Mouse (Mus musculus): ENCODE measurements around the gene Eif3i. TPM values are rescaled to one million over a fixed set of nuclear protein-coding genes. Genes with fewer than 3 reads are reported as not detected.

Gene Eif3i
- total and polyA plus RNA-seq, 2 experiments from 2014 or later: 213 to 282 TPM

- DNase-seq (ENCODE audit: low spot score): no peak
- Histone ChIP-seq H3K27ac (ENCODE audit: low read depth, low read length) (no peak overlapping the region), H3K4me3 (ENCODE audit: low read depth, low read length) (no peak overlapping the region), H3K9me3 (ENCODE audit: low read length) (no peaks in the 10 kb centered on the region), H3K9ac (replicated peaks; ENCODE audit: low read length, poor library complexity, severe bottlenecking) (no peak overlapping the region), H3K4me2 (ENCODE audit: low read depth, low read length, poor library complexity, severe bottlenecking) (no peak overlapping the region), H3K4me1 (ENCODE audit: insufficient read depth, low read length) (peaks cover 16% of the 10 kb centered on the region), H3K27me3 (ENCODE audit: insufficient read depth, low read length) (no peaks in the 10 kb centered on the region), H3K36me3 (ENCODE audit: insufficient read depth, low read length) (peaks cover 3% of the 10 kb centered on the region; the same call in 1 of the 2 replicates)
- no peak; the same call in 1 of the 2 replicates for TF ChIP-seq CTCF (IDR thresholded peaks at IDR 0.05)
- no peak for ATAC-seq (ENCODE audit: low FRiP score)
- 95% methylated on average over 7 of the region's 7 CpGs for WGBS
These were observed 16.7 kb upstream of the Eif3i start for GRCm38 (mm10) chr4:129617121-129617641.

GRCm38 (mm10) chr4:129616631-129617030 is 16.2 kb upstream of the Eif3i start:
- Histone ChIP-seq H3K4me2 (ENCODE audit: low read depth, low read length, poor library complexity, severe bottlenecking) (no peak overlapping the region), H3K4me3 (ENCODE audit: low read depth, low read length) (no peak overlapping the region), H3K27me3 (ENCODE audit: insufficient read depth, low read length) (no peaks in the 10 kb centered on the region), H3K36me3 (ENCODE audit: insufficient read depth, low read length) (peaks cover 3% of the 10 kb centered on the region; the same call in 1 of the 2 replicates), H3K9ac (replicated peaks; ENCODE audit: low read length, poor library complexity, severe bottlenecking) (no peak overlapping the region), H3K9me3 (ENCODE audit: low read length) (no peaks in the 10 kb centered on the region), H3K4me1 (ENCODE audit: insufficient read depth, low read length) (peaks cover 11% of the 10 kb centered on the region; the same call in 1 of the 2 replicates), H3K27ac (ENCODE audit: low read depth, low read length) (no peak overlapping the region)
- TF ChIP-seq CTCF (IDR thresholded peaks at IDR 0.05): no peak
- ATAC-seq (ENCODE audit: low FRiP score) (no peak), DNase-seq (ENCODE audit: low spot score) (no peak)
- 95% methylated on average over 3 of the region's 3 CpGs for WGBS

- H3K9me3 ChIP-seq (ENCODE audit: low read length): no peaks in the 10 kb centered on the region
- ATAC-seq (ENCODE audit: low FRiP score) (no peak), DNase-seq (ENCODE audit: low spot score) (no peak)
- no peaks in the 10 kb centered on the region for H3K27me3 ChIP-seq (ENCODE audit: insufficient read depth, low read length)
- H3K36me3 ChIP-seq (ENCODE audit: insufficient read depth, low read length): peaks cover 3% of the 10 kb centered on the region; the same call in 1 of the 2 replicates
- no peak overlapping the region for H3K4me2 ChIP-seq (ENCODE audit: low read depth, low read length, poor library complexity, severe bottlenecking)
- peaks cover 5% of the 10 kb centered on the region; the same call in 1 of the 2 replicates for H3K4me1 ChIP-seq (ENCODE audit: insufficient read depth, low read length)
- no peak overlapping the region for H3K9ac ChIP-seq (replicated peaks; ENCODE audit: low read length, poor library complexity, severe bottlenecking)
- WGBS: 88% methylated on average over 9 of the region's 9 CpGs
- no peak overlapping the region for H3K27ac ChIP-seq (ENCODE audit: low read depth, low read length)
- no peak for TF ChIP-seq CTCF (IDR thresholded peaks at IDR 0.05)
- H3K4me3 ChIP-seq (ENCODE audit: low read depth, low read length): no peak overlapping the region
These were observed 15.4 kb upstream of the Eif3i start for GRCm38 (mm10) chr4:129615801-129616290.

- WGBS: 67% methylated on average over 6 of the region's 6 CpGs
- no peak within 1 kb of the TSS for H3K4me3 ChIP-seq (ENCODE audit: low read depth, low read length)
- H3K27me3 ChIP-seq (ENCODE audit: insufficient read depth, low read length): no peaks in the 10 kb centered on the region
- peaks cover 5% of the 10 kb centered on the region; the same call in 1 of the 2 replicates for H3K4me1 ChIP-seq (ENCODE audit: insufficient read depth, low read length)
- no peaks in the 10 kb centered on the region for H3K9me3 ChIP-seq (ENCODE audit: low read length)
- no peak for TF ChIP-seq CTCF (IDR thresholded peaks at IDR 0.05)
- 0 out of 2 replicates have a peak, but pooled peaks cover 3% of the 10 kb centered on the region for H3K36me3 ChIP-seq (ENCODE audit: insufficient read depth, low read length)
- DNase-seq (ENCODE audit: low spot score) (no peak), ATAC-seq (ENCODE audit: low FRiP score) (no peak)
- no peak within 1 kb of the TSS for H3K27ac ChIP-seq (ENCODE audit: low read depth, low read length)
- 0 out of 2 replicates have a peak within 1 kb of the TSS, but pooled peaks have one; percentile 29 for H3K9ac ChIP-seq (replicated peaks; ENCODE audit: low read length, poor library complexity, severe bottlenecking)
- no peak within 1 kb of the TSS for H3K4me2 ChIP-seq (ENCODE audit: low read depth, low read length, poor library complexity, severe bottlenecking)
These were observed 13.6 kb upstream of the Eif3i start, which contains the start of gene Dcdc2b for GRCm38 (mm10) chr4:129614093-129614492. TSS of gene Dcdc2b (minus strand) at chr4:129614257.

- Histone ChIP-seq H3K27me3 (ENCODE audit: insufficient read depth, low read length) (no peaks in the 10 kb centered on the region), H3K4me1 (ENCODE audit: insufficient read depth, low read length) (no peaks in the 10 kb centered on the region), H3K4me3 (ENCODE audit: low read depth, low read length) (no peak overlapping the region), H3K36me3 (ENCODE audit: insufficient read depth, low read length) (peaks cover 11% of the 10 kb centered on the region), H3K4me2 (ENCODE audit: low read depth, low read length, poor library complexity, severe bottlenecking) (no peak overlapping the region), H3K27ac (ENCODE audit: low read depth, low read length) (no peak overlapping the region), H3K9me3 (ENCODE audit: low read length) (no peaks in the 10 kb centered on the region), H3K9ac (replicated peaks; ENCODE audit: low read length, poor library complexity, severe bottlenecking) (no peak overlapping the region)
- 76% methylated on average over 4 of the region's 4 CpGs for WGBS
- TF ChIP-seq CTCF (IDR thresholded peaks at IDR 0.05): no peak
- ATAC-seq (ENCODE audit: low FRiP score): peak; percentile 20; the same call in 1 of the 2 replicates
- DNase-seq (ENCODE audit: low spot score): no peak
These were observed 10.0 kb upstream of the Eif3i start for GRCm38 (mm10) chr4:129610472-129610871.

- H3K4me1 ChIP-seq (ENCODE audit: insufficient read depth, low read length): no peaks in the 10 kb centered on the region
- H3K9me3 ChIP-seq (ENCODE audit: low read length): no peaks in the 10 kb centered on the region
- no peak overlapping the region for H3K4me3 ChIP-seq (ENCODE audit: low read depth, low read length)
- DNase-seq (ENCODE audit: low spot score) (no peak), ATAC-seq (ENCODE audit: low FRiP score) (no peak)
- no peak overlapping the region for H3K4me2 ChIP-seq (ENCODE audit: low read depth, low read length, poor library complexity, severe bottlenecking)
- H3K36me3 ChIP-seq (ENCODE audit: insufficient read depth, low read length): peaks cover 11% of the 10 kb centered on the region
- H3K27ac ChIP-seq (ENCODE audit: low read depth, low read length): no peak overlapping the region
- no peak for TF ChIP-seq CTCF (IDR thresholded peaks at IDR 0.05)
- no peaks in the 10 kb centered on the region for H3K27me3 ChIP-seq (ENCODE audit: insufficient read depth, low read length)
- H3K9ac ChIP-seq (replicated peaks; ENCODE audit: low read length, poor library complexity, severe bottlenecking): no peak overlapping the region
- 69% methylated on average over 4 of the region's 4 CpGs for WGBS
These were observed 9.6 kb upstream of the Eif3i start for GRCm38 (mm10) chr4:129610026-129610425.

All from midbrain, postnatal 0 days (tissue).